Mouse (Mus musculus): ENCODE measurements around the gene Nfatc3. TPM values are rescaled to one million over a fixed set of nuclear protein-coding genes. Genes with fewer than 3 reads are reported as not detected.

Nfatc3 gene
- total RNA-seq, 2 experiments from 2014 or later, result 26.5 to 104 TPM

DNA sequence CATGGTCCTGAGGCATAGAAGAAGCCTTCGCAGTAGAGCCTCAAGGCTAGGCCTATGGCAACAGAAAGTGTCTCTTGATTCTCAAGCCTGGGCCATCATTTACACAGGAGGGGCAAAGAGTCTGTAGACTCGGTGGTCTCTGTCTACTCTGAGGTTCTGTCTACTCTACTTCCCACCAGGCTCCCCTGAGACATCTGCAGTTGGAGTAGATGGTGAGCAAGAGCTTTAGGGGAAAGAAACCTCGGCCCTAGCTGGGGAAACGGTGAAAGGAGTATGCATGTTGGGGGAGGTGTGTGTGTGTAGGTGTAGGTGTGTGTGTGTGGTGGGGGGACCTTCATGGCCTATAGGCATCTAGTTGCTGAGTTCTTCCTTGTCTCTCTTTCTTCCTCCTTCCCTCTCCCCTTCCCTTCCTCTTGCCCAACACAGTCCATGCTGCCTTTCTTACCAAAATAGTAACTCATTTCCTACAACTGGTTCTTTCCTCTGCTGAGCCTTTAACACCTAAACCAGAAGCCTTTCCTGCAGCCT is 2.1 kb upstream of the Nfatc3 start:
- ATAC-seq (ENCODE audit: poor library complexity, severe bottlenecking), result no peak

- ATAC-seq (ENCODE audit: poor library complexity, severe bottlenecking), result peak; percentile 2; the same call in 1 of the 2 replicates
Measured at GRCm38 (mm10) chr8:106059613-106060371, 1.2 kb downstream of the Nfatc3 start.

- ATAC-seq (ENCODE audit: poor library complexity, severe bottlenecking), result no peak
Measured at GRCm38 (mm10) chr8:106060521-106060920, 1.9 kb downstream of the Nfatc3 start.

- ATAC-seq (ENCODE audit: poor library complexity, severe bottlenecking), result no peak
Measured at GRCm38 (mm10) chr8:106061686-106062085, 3.0 kb downstream of the Nfatc3 start.

- peak; percentile 22 for ATAC-seq (ENCODE audit: poor library complexity, severe bottlenecking)
Measured at GRCm38 (mm10) chr8:106063046-106063445, 4.4 kb downstream of the Nfatc3 start.

DNA sequence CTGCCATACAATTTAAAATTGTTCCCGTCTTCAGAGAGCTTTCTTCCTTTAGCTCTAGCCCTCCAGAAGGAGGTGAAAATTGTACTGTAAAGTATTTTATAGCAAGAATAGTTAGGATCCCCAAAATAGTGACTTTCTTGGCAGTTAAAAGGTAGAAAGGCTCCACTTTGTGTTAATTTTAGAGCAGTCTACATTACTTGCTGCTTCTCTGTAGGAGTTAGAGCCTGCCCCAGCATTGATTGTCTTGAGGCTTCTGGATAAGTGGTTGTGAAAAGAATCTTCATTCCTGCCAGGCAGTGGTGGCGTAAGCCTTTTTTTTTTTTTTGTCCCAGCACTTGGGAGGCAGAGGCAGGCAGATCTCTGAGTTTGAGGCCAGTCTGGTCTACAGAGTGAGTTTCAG is 8.1 kb downstream of the Nfatc3 start:
- no peak for ATAC-seq (ENCODE audit: poor library complexity, severe bottlenecking)

GRCm38 (mm10) chr8:106069565-106069964 is 10.9 kb downstream of the Nfatc3 start:
- no peak for ATAC-seq (ENCODE audit: poor library complexity, severe bottlenecking)

DNA sequence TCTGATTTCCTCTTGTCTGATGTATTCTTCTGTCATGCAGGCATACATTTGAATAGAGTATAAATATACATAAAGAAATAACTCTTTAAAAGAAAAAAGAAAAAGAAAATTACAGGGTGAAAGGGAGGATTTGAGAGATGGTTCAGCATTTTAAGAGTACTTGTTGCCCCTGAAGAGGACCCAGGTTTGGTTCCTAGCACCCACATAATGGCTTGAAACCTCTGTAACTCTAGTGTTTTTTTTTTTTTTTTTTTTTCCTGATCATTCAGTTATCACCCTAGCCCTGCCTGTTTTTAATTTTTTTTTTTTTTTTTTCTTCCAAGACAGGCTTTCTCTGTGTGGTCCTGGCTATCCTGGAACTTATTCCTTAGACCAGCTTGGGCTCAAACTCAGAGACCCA is 13.5 kb downstream of the Nfatc3 start:
- ATAC-seq (ENCODE audit: poor library complexity, severe bottlenecking), result no peak

- no peak for ATAC-seq (ENCODE audit: poor library complexity, severe bottlenecking)
Measured at GRCm38 (mm10) chr8:106074236-106074635, 15.6 kb downstream of the Nfatc3 start.

- ATAC-seq (ENCODE audit: poor library complexity, severe bottlenecking), result no peak
Measured at GRCm38 (mm10) chr8:106074659-106075058, 16.0 kb downstream of the Nfatc3 start.

- ATAC-seq (ENCODE audit: poor library complexity, severe bottlenecking), result peak; percentile 43; the same call in 1 of the 2 replicates
Measured at GRCm38 (mm10) chr8:106075161-106075862, 16.7 kb downstream of the Nfatc3 start.

DNA sequence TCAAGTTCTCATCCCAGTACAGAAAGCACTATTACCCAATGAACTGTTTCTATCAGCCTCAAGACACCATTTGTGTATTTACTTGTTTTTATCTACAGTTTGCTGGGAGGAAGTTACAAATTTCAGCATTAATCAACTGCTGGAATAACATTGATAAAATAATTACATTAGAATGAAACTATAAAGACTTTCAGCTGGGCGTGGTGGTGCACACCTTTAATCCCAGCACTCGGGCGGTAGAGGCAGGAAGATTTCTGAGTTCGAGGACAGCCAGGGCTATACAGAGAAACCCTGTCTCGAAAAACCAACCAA is 17.2 kb downstream of the Nfatc3 start:
- no peak for ATAC-seq (ENCODE audit: poor library complexity, severe bottlenecking)

GRCm38 (mm10) chr8:106076612-106077011 is 18.0 kb downstream of the Nfatc3 start:
- ATAC-seq (ENCODE audit: poor library complexity, severe bottlenecking), result 0 out of 2 replicates have a peak, but pooled peaks have one; percentile 52

DNA sequence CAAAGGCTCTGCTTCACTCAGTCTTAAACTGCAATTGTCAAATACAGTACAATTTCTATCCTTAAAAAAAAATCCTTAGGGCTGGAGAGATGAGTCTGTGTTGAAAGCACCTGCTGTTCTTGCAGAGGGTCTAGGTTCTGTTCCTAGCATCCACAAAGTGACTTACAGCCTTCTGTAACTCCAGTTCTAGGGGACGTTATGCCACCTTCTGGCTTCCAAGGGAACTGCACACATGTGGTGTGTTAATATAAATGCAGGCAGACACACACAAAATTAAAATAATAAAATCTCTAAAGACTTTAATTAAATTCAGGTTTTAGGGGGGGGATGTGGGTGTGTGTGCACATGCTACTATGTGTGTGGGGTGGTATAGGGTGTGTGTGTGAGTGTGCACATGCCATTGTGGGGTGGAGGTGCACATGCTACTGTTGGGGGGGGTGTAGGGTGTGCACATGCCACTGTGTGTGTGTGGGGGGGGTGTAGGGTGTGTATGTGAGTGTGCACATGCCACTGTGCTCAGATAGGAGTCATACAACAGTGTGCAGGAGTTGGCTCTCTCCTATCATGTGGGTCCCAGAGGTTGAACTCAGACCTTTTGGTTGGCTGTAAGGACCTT is 18.9 kb downstream of the Nfatc3 start:
- ATAC-seq (ENCODE audit: poor library complexity, severe bottlenecking), result no peak

DNA sequence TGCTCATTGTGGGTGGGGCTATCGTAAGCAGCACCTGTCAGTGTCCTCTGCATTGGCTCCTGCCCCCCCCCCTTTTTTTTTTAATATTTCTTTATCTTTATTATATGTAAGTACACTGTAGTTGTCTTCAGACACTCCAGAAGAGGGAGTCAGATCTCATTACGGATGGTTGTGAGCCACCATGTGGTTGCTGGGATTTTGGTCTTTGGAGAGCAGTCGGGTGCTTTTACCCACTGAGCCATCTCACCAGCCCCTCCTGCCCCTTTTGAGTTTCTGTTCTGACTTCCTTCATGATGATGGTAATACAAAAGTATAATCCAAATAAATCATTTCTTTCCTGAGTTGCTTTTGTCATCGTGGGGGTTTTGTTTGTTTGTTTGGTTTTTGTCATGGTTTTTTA is 43.7 kb downstream of the Nfatc3 start:
- no peak for ATAC-seq (ENCODE audit: poor library complexity, severe bottlenecking)

DNA sequence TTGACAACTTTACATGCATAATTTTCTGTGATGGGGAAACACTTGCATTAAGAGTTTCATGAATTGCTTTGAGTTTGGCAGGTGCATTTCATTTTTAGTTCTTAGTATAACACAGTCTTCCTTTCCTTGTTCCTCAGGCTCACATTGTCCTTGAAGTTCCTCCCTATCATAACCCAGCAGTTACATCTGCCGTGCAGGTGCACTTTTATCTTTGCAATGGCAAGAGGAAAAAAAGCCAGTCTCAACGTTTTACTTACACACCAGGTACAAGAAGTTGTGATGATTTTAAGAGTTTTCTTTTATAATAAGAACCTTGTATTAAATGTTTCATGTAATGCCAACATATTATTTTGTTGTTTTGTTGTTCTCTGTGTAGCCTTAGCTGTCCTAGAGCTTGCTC is 45.2 kb downstream of the Nfatc3 start:
- ATAC-seq (ENCODE audit: poor library complexity, severe bottlenecking), result no peak

- ATAC-seq (ENCODE audit: poor library complexity, severe bottlenecking), result peak; percentile 88
Measured at GRCm38 (mm10) chr8:106106193-106106592, 47.6 kb downstream of the Nfatc3 start.

GRCm38 (mm10) chr8:106108080-106108479 is 49.4 kb downstream of the Nfatc3 start:
- ATAC-seq (ENCODE audit: poor library complexity, severe bottlenecking), result no peak

DNA sequence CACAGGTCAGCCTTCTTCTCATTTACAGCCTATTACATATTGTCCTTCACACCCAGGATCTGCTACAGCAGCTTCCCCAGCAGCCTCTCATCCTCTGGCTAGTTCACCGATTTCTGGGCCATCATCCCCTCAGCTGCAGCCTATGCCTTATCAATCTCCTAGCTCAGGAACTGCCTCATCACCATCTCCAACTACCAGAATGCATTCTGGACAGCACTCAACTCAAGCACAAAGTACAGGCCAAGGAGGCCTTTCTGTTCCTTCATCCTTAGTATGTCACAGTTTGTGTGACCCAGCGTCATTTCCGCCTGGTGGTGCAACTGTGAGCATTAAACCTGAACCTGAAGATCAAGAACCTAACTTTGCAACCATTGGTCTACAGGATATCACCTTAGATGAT is 50.1 kb downstream of the Nfatc3 start:
- no peak for ATAC-seq (ENCODE audit: poor library complexity, severe bottlenecking)

DNA sequence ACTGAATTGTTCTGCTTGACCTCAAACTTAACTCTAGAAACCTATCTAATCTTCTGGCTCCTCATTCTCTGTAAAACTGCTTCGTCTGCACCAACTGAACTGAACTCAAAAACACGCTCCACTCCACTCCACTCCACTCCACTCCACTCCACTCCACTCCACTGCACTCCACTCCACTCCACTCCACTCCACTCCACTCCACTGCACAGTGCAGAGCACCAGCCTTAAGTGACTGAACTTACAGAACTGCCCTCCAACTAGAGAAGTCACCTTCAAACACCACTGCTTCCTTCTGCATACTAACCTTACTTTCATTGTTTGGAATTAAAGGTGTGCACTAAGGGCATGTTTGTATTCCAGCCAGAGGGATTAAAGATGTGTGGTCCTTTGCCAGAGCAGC is 53.4 kb downstream of the Nfatc3 start:
- ATAC-seq (ENCODE audit: poor library complexity, severe bottlenecking), result no peak

DNA sequence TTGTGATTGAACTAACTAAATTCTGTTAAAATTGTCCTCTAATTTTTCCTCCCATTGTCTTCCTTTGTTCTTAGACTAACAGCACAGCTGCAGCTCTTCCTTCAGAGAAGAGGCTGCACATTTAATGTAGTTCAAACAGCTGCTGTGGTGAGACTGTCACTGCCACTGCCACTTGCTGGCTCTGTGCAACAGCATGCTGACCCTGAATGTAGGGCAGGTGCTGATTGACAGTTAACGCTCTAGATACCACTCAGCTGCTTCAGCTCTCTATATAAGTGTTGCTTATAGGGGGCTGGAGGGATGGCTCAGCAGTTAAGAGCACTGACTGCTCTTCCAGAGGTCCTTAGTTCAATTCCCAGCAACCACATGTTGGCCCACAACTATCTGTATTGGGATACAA is 53.9 kb downstream of the Nfatc3 start:
- no peak for ATAC-seq (ENCODE audit: poor library complexity, severe bottlenecking)

GRCm38 (mm10) chr8:106115897-106116296 is 57.3 kb downstream of the Nfatc3 start:
- ATAC-seq (ENCODE audit: poor library complexity, severe bottlenecking), result peak; percentile 67

Measured in megakaryocyte, adult 5-6 weeks (primary cell).